Mouse (Mus musculus) forebrain, postnatal 0 days (tissue): ENCODE data around the gene Dapp1. TPM values are rescaled to one million over a fixed set of nuclear protein-coding genes. Genes with fewer than 3 reads are reported as not detected.

Source experiments
- ATAC-seq: fragments of 200-750 bp; cut with Nextera tagmentation; 2 replicates; pipeline ENCODE4 v1.8.0; 2017; ENCODE audit warnings: mild to moderate bottlenecking, moderate library complexity
- DNase-seq: peaks from one replicate; pipeline ENCODE4 v3.0.0-alpha.2; 2015
- H3K27ac ChIP-seq: fragments of 300-500 bp; sonication (generic); 2 replicates; pipeline ENCODE4 v1.5.1; 2014; ENCODE audit warnings: low read depth, mild to moderate bottlenecking, antibody characterized with exemption, low read length, moderate library complexity, mixed read lengths
- H3K27me3 ChIP-seq: fragments of 300-500 bp; sonication (generic); 2 replicates; pipeline ENCODE4 v1.6.1; 2014; ENCODE audit warnings: mild to moderate bottlenecking, low read length, mixed read lengths; ENCODE audit not compliant: insufficient read depth
- H3K36me3 ChIP-seq: fragments of 300-500 bp; sonication (generic); 2 replicates; pipeline ENCODE4 v1.6.1; 2014; ENCODE audit warnings: mild to moderate bottlenecking, moderate library complexity; ENCODE audit not compliant: insufficient read depth
- H3K4me1 ChIP-seq: fragments of 300-500 bp; sonication (generic); 2 replicates; pipeline ENCODE4 v1.6.1; 2014; ENCODE audit warnings: antibody characterized with exemption; ENCODE audit not compliant: insufficient read depth
- H3K4me2 ChIP-seq: fragments of 300-500 bp; sonication (generic); 2 replicates; pipeline ENCODE4 v1.6.1; 2014; ENCODE audit warnings: low read depth, mild to moderate bottlenecking, moderate library complexity
- H3K4me3 ChIP-seq: fragments of 300-500 bp; sonication (generic); 2 replicates; pipeline ENCODE4 v1.5.1; 2014; ENCODE audit warnings: low read depth, low read length, mixed read lengths
- H3K9ac ChIP-seq: fragments of 300-500 bp; sonication (generic); 2 replicates; pipeline ENCODE4 v1.6.1; 2014; ENCODE audit warnings: mild to moderate bottlenecking
- H3K9me3 ChIP-seq: fragments of 300-500 bp; sonication (generic); 2 replicates; pipeline ENCODE4 v1.6.1; 2016; ENCODE audit warnings: low read length
- CTCF ChIP-seq: sonication (generic); IDR thresholded peaks from 2 replicates; pipeline ENCODE4 v1.5.1; 2016; ENCODE audit warnings: antibody characterized with exemption, control low read depth, low read depth
- WGBS: fragments of 180-500 bp; shearing (Covaris S2); extraction: QIAGEN DNeasy Blood & Tissue Kit; methylation state at CpG from one replicate; pipeline ENCODE4 v1.1.7; 2014; 5-methylcytosine and 5-hydroxymethylcytosine counted together
- polyA plus RNA-seq: library from polyadenylated mRNA; unstranded; fragments of >200 nt; fragmentation: Nextera tagmentation; extraction: Ambion mirVana; gene quantifications from 2 replicates; pipeline ENCODE4 v1.2.1, GENCODE M21; 2015
- total RNA-seq: library from RNA; depleted of rRNA; stranded (reverse); fragments of >200 nt; gene quantifications from 2 replicates; pipeline ENCODE4 v1.2.3, GENCODE M21; 2014; rRNA removed

The Dapp1 gene
- total and polyA plus RNA-seq, 2 experiments from 2014 or later: 3.3 to 4.3 TPM

GRCm38 (mm10) chr3:137887961-137888360 is 93.4 kb downstream of the Dapp1 start:
- Histone ChIP-seq H3K27me3 (no peaks in the 10 kb centered on the region), H3K4me3 (no peak overlapping the region), H3K9ac (no peak overlapping the region), H3K9me3 (no peaks in the 10 kb centered on the region), H3K36me3 (peaks cover 9% of the 10 kb centered on the region; the same call in 1 of the 2 replicates), H3K4me2 (no peak overlapping the region), H3K27ac (no peak overlapping the region), H3K4me1 (no peaks in the 10 kb centered on the region)
- no peak for DNase-seq
- no peak for ATAC-seq
- no peak for TF ChIP-seq CTCF
- WGBS: 50% methylated on average over 7 of the region's 7 CpGs

DNA sequence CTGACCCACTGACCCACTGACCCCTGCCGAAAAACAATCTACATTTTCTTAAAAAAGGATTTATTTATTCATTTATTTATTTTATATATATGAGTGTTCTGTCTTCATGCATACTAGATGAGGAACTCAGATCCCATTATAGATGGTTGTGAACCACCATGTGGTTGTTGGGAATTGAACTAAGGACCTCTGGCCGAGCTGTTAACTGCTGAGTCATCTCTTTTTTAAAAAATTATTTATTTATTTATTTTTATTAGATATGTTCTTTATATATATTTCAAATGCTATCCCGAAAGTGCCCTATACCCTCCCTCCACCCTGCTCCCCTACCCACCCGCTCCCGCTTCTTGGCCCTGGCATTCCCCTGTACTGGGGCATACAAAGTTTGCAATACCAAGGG is 100.3 kb downstream of the Dapp1 start:
- Histone ChIP-seq H3K4me2 (no peak overlapping the region), H3K9me3 (no peaks in the 10 kb centered on the region), H3K27me3 (no peaks in the 10 kb centered on the region), H3K4me1 (no peaks in the 10 kb centered on the region), H3K9ac (no peak overlapping the region), H3K36me3 (0 out of 2 replicates have a peak, but pooled peaks cover 4% of the 10 kb centered on the region), H3K27ac (no peak overlapping the region), H3K4me3 (no peak overlapping the region)
- ATAC-seq (no peak), DNase-seq (no peak)
- 91% methylated on average over 5 of the region's 5 CpGs for WGBS
- no peak for TF ChIP-seq CTCF

Other genes starting within 250 kb of the Dapp1 start
- gene H2afz, start 117.1 kb downstream of the Dapp1 start, total RNA-seq: 485 and 592 TPM in 2 replicates
- 728 and 896 TPM in 2 replicates for gene H2afz, start 117.1 kb downstream of the Dapp1 start, polyA plus RNA-seq
- gene Dnajb14, start 113.9 kb downstream of the Dapp1 start, total RNA-seq: 16.5 and 19.2 TPM in 2 replicates
- 6.5 and 14.9 TPM in 2 replicates for gene Dnajb14, start 113.9 kb downstream of the Dapp1 start, polyA plus RNA-seq
- gene Lamtor3, start 63.0 kb downstream of the Dapp1 start, total RNA-seq: 105 and 116 TPM in 2 replicates
- gene Lamtor3, start 63.0 kb downstream of the Dapp1 start, polyA plus RNA-seq: 112 and 123 TPM in 2 replicates
- gene 1110002E22Rik, start 83.5 kb upstream of the Dapp1 start, total RNA-seq: 0.19 and 0.77 TPM in 2 replicates
- 0.05 and 0.07 TPM in 2 replicates for gene 1110002E22Rik, start 83.5 kb upstream of the Dapp1 start, polyA plus RNA-seq
- 0.15 and 0.38 TPM in 2 replicates for gene Gm5105, start 85.8 kb upstream of the Dapp1 start, total RNA-seq
- 0.15 TPM in 2 replicates for gene Gm5105, start 85.8 kb upstream of the Dapp1 start, polyA plus RNA-seq
- gene Trmt10a, start 161.9 kb upstream of the Dapp1 start, total RNA-seq: 2.5 and 7.2 TPM in 2 replicates
- 5.1 and 6.2 TPM in 2 replicates for gene Trmt10a, start 161.9 kb upstream of the Dapp1 start, polyA plus RNA-seq
- gene Mttp, start 163.4 kb upstream of the Dapp1 start, total RNA-seq: 6.4 and 7.5 TPM in 2 replicates
- 4.6 and 5.0 TPM in 2 replicates for gene Mttp, start 163.4 kb upstream of the Dapp1 start, polyA plus RNA-seq
- gene 4930579F01Rik, start 212.3 kb upstream of the Dapp1 start, total RNA-seq: not detected in 2 replicates
- gene 4930579F01Rik, start 212.3 kb upstream of the Dapp1 start, polyA plus RNA-seq: 0.09 TPM in 1 of 2 replicates, not detected in the other
- gene Adh7, start 236.2 kb upstream of the Dapp1 start, total RNA-seq: 0.62 and 1.6 TPM in 2 replicates
- gene Adh7, start 236.2 kb upstream of the Dapp1 start, polyA plus RNA-seq: 1.0 TPM in 2 replicates